Mouse (Mus musculus): ENCODE measurements around the gene Ubl7. TPM values are rescaled to one million over a fixed set of nuclear protein-coding genes. Genes with fewer than 3 reads are reported as not detected.

The Ubl7 gene
- total RNA-seq, 1 experiment, result 21.2 TPM

DNA sequence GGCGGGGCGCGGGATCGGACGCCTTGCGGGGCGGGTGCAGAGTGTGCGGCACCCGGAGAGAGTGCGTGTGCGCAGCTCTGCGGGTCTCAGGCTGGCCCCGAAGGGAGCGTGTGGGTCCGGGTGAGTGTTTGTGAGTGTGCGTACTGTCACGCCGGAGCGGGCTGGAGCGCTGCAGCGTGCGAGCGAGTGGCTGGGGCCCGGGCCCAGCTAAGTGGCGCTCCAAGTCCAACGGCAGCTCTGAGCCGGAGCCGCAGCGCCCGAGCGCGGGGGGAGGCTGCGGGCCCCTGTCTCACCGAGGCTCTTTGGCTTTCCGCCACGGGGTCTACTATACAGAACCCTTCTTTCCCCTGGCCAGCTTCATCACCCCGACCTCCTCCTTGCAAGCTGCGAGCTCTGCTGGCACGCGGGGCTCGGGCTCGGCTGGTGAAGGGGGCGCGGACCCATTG is 29.6 kb downstream of the Ubl7 start:
- Histone ChIP-seq H3K9me3 (ENCODE audit: control insufficient read depth, insufficient read depth, low read depth, low read length) (no peaks in the 10 kb centered on the region), H3K9ac (ENCODE audit: insufficient read depth, low read depth, low read length, poor library complexity, severe bottlenecking) (peak overlapping the region; percentile 41), H3K4me1 (ENCODE audit: control insufficient read depth in 2 of 2, insufficient read depth in 2 of 2, low read length in 2 of 2, poor library complexity in 1 of 2) (peaks cover 0 to 7% of the 10 kb centered on the region in 2 experiments; a peak in 2 of 4 replicates), H3K27ac (ENCODE audit: insufficient read depth, low read depth, low read length, poor library complexity, severe bottlenecking) (no peak overlapping the region), H3K36me3 (ENCODE audit: control insufficient read depth, insufficient read depth, low read length, poor library complexity, severe bottlenecking) (no peaks in the 10 kb centered on the region), H3K4me3 (ENCODE audit: insufficient read depth in 1 of 2, low read depth in 1 of 2, low read length in 2 of 2, poor library complexity in 1 of 2, severe bottlenecking in 1 of 2) (peak overlapping the region; percentile 70 to 75)
- TF ChIP-seq ZNF384 (IDR thresholded peaks at IDR 0.05; ENCODE audit: low read depth, low read length), result no peak
- TF ChIP-seq MAFK (IDR thresholded peaks at IDR 0.05; ENCODE audit: insufficient read depth, low read depth, low read length), result no peak
- no peak for TF ChIP-seq CHD2 (IDR thresholded peaks at IDR 0.05; ENCODE audit: low read depth, low read length)
- TF ChIP-seq ZC3H11A (IDR thresholded peaks at IDR 0.05; ENCODE audit: borderline replicate concordance, low read depth, low read length), result no peak
- in situ Hi-C loops (cut with MboI; ENCODE audit: low sequenced_read_pairs in 2 of 2, unreplicated experiment in 2 of 2), result no loop called here
- no peak for DNase-seq (ENCODE audit: low read depth, low spot score)

GRCm38 (mm10) chr9:57940861-57941638 is 30.3 kb downstream of the Ubl7 start:
- Histone ChIP-seq H3K9me3 (ENCODE audit: control insufficient read depth, insufficient read depth, low read depth, low read length) (no peaks in the 10 kb centered on the region), H3K4me1 (ENCODE audit: control insufficient read depth in 2 of 2, insufficient read depth in 2 of 2, low read length in 2 of 2, poor library complexity in 1 of 2) (peaks cover 0 to 7% of the 10 kb centered on the region in 2 experiments; a peak in 2 of 4 replicates), H3K27ac (ENCODE audit: insufficient read depth, low read depth, low read length, poor library complexity, severe bottlenecking) (no peak overlapping the region), H3K36me3 (ENCODE audit: control insufficient read depth, insufficient read depth, low read length, poor library complexity, severe bottlenecking) (no peaks in the 10 kb centered on the region), H3K4me3 (ENCODE audit: insufficient read depth in 1 of 2, low read depth in 1 of 2, low read length in 2 of 2, poor library complexity in 1 of 2, severe bottlenecking in 1 of 2) (peak overlapping the region; percentile 70 to 75), H3K9ac (ENCODE audit: insufficient read depth, low read depth, low read length, poor library complexity, severe bottlenecking) (no peak overlapping the region)
- in situ Hi-C loops (cut with MboI; ENCODE audit: low sequenced_read_pairs in 2 of 2, unreplicated experiment in 2 of 2), result no loop called here
- peak; percentile 42 for DNase-seq (ENCODE audit: low read depth, low spot score)
- no peak for TF ChIP-seq MAFK (IDR thresholded peaks at IDR 0.05; ENCODE audit: insufficient read depth, low read depth, low read length)

GRCm38 (mm10) chr9:57942039-57942438 is 31.3 kb downstream of the Ubl7 start:
- Histone ChIP-seq H3K4me1 (ENCODE audit: control insufficient read depth in 2 of 2, insufficient read depth in 2 of 2, low read length in 2 of 2, poor library complexity in 1 of 2) (peaks cover 0 to 7% of the 10 kb centered on the region in 2 experiments; a peak in 2 of 4 replicates), H3K27ac (ENCODE audit: insufficient read depth, low read depth, low read length, poor library complexity, severe bottlenecking) (no peak overlapping the region), H3K9ac (ENCODE audit: insufficient read depth, low read depth, low read length, poor library complexity, severe bottlenecking) (no peak overlapping the region), H3K9me3 (ENCODE audit: control insufficient read depth, insufficient read depth, low read depth, low read length) (no peaks in the 10 kb centered on the region), H3K4me3 (ENCODE audit: insufficient read depth in 1 of 2, low read depth in 1 of 2, low read length in 2 of 2, poor library complexity in 1 of 2, severe bottlenecking in 1 of 2) (no peak overlapping the region), H3K36me3 (ENCODE audit: control insufficient read depth, insufficient read depth, low read length, poor library complexity, severe bottlenecking) (no peaks in the 10 kb centered on the region)
- TF ChIP-seq CHD2 (IDR thresholded peaks at IDR 0.05; ENCODE audit: low read depth, low read length) (no peak), HCFC1 (IDR thresholded peaks at IDR 0.05; ENCODE audit: borderline replicate concordance, insufficient read depth, low read length) (no peak), ZC3H11A (IDR thresholded peaks at IDR 0.05; ENCODE audit: borderline replicate concordance, low read depth, low read length) (no peak), MAFK (IDR thresholded peaks at IDR 0.05; ENCODE audit: insufficient read depth, low read depth, low read length) (no peak), ZNF384 (IDR thresholded peaks at IDR 0.05; ENCODE audit: low read depth, low read length) (no peak)
- DNase-seq (ENCODE audit: low read depth, low spot score), result no peak
- in situ Hi-C loops (cut with MboI; ENCODE audit: low sequenced_read_pairs in 2 of 2, unreplicated experiment in 2 of 2), result no loop called here

DNA sequence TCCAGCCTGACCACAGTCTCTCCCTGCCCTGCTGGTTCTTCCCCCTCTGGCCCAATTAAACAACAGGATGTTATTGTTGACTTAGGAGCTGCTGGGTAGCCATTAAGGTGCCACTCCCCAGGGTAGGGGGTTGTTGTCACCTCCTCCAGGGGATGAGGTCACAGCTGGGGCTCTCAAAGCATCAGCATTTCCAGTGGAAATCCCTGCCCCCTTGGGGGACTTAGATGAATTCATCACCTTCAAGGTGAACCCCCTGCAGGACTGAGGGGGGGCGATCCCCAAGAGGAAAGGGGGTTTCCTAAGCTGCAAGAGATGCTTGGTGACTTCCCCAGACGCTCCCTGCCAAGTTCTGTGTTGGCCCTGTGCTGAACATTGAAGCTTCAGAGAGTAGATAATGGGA is 32.3 kb downstream of the Ubl7 start:
- H3K4me3 ChIP-seq (ENCODE audit: insufficient read depth in 1 of 2, low read depth in 1 of 2, low read length in 2 of 2, poor library complexity in 1 of 2, severe bottlenecking in 1 of 2), result no peak overlapping the region
- no peak for DNase-seq (ENCODE audit: low read depth, low spot score)
- H3K27ac ChIP-seq (ENCODE audit: insufficient read depth, low read depth, low read length, poor library complexity, severe bottlenecking), result no peak overlapping the region
- TF ChIP-seq CHD2 (IDR thresholded peaks at IDR 0.05; ENCODE audit: low read depth, low read length), result no peak
- TF ChIP-seq ZC3H11A (IDR thresholded peaks at IDR 0.05; ENCODE audit: borderline replicate concordance, low read depth, low read length), result no peak
- TF ChIP-seq HCFC1 (IDR thresholded peaks at IDR 0.05; ENCODE audit: borderline replicate concordance, insufficient read depth, low read length), result no peak
- no peak for TF ChIP-seq MAFK (IDR thresholded peaks at IDR 0.05; ENCODE audit: insufficient read depth, low read depth, low read length)
- TF ChIP-seq ZNF384 (IDR thresholded peaks at IDR 0.05; ENCODE audit: low read depth, low read length), result no peak
- in situ Hi-C loops (cut with MboI; ENCODE audit: low sequenced_read_pairs in 2 of 2, unreplicated experiment in 2 of 2), result no loop called here
- peaks cover 0 to 9% of the 10 kb centered on the region in 2 experiments; a peak in 2 of 4 replicates for H3K4me1 ChIP-seq (ENCODE audit: control insufficient read depth in 2 of 2, insufficient read depth in 2 of 2, low read length in 2 of 2, poor library complexity in 1 of 2)
- H3K9me3 ChIP-seq (ENCODE audit: control insufficient read depth, insufficient read depth, low read depth, low read length), result no peaks in the 10 kb centered on the region
- no peak overlapping the region for H3K9ac ChIP-seq (ENCODE audit: insufficient read depth, low read depth, low read length, poor library complexity, severe bottlenecking)
- H3K36me3 ChIP-seq (ENCODE audit: control insufficient read depth, insufficient read depth, low read length, poor library complexity, severe bottlenecking), result no peaks in the 10 kb centered on the region
